Mouse (Mus musculus) E14TG2a.4 (cell line): ENCODE results near the gene Rtp3.

Source experiments
- CTCF ChIP-seq: conservative IDR thresholded peaks from 2 replicates; pipeline ENCODE4 v1.5.1; 2014; ENCODE audit warnings: low read length
- NANOG ChIP-seq: IDR thresholded peaks from 2 replicates; pipeline ENCODE4 v1.6.1; 2014; ENCODE audit warnings: borderline replicate concordance, low read length, mixed read lengths
- POU5F1 ChIP-seq: IDR thresholded peaks from 2 replicates; pipeline ENCODE4 v1.6.1; 2014; ENCODE audit warnings: low read length, borderline replicate concordance

GRCm38 (mm10) chr9:110945926-110946325 is 44.5 kb downstream of the Rtp3 start, which contains the start of gene Tdgf1:
- TF ChIP-seq CTCF = no peak
- TF ChIP-seq NANOG = no peak
- no peak for TF ChIP-seq POU5F1
